Mouse (Mus musculus) liver, postnatal 0 days (tissue): Measurements from ENCODE around the gene Drosha.

ENCODE experiments used
- CTCF ChIP-seq: sonication (generic); IDR thresholded peaks from 2 replicates; pipeline ENCODE4 v1.5.1; 2016; ENCODE audit warnings: antibody characterized with exemption, low read depth
- EP300 ChIP-seq: IDR thresholded peaks from 2 replicates; pipeline ENCODE4 v1.6.1; 2016; ENCODE audit warnings: antibody characterized with exemption, low read depth, mild to moderate bottlenecking

- TF ChIP-seq CTCF = no peak
- TF ChIP-seq EP300 = no peak
Observed at GRCm38 (mm10) chr15:12919967-12920870, 95.6 kb downstream of the Drosha start.
